Mouse (Mus musculus) spleen, postnatal 14 days (tissue): Measurements from ENCODE around the gene Kansl2.

ENCODE experiments used
- DNase-seq, 2 experiments: peaks; one replicate each; pipeline ENCODE4 v3.0.0; 2021 to 2022; ENCODE audit warnings: low spot score in 2 of 2

Gene Kansl2

GRCm38 (mm10) chr15:98533881-98534627 lies at the start of gene Kansl2:
TSS of gene Kansl2 (minus strand) at chr15:98534264.
- DNase-seq, result peak; percentile 96

GRCm38 (mm10) chr15:98582996-98583395 lies 48.9 kb upstream of the Kansl2 start:
- no peak for DNase-seq

- DNase-seq, result no peak
Observed at GRCm38 (mm10) chr15:98582410-98582809, 48.3 kb upstream of the Kansl2 start.

- DNase-seq, result peak in 1 of 2 experiments; percentile 66
Observed at GRCm38 (mm10) chr15:98579795-98580464, 45.9 kb upstream of the Kansl2 start.

GRCm38 (mm10) chr15:98579310-98579709 lies 45.2 kb upstream of the Kansl2 start:
- no peak for DNase-seq

- no peak for DNase-seq
Observed at GRCm38 (mm10) chr15:98573293-98573692, 39.2 kb upstream of the Kansl2 start.

- no peak for DNase-seq
Observed at GRCm38 (mm10) chr15:98570873-98571538, 36.9 kb upstream of the Kansl2 start, which contains the start of the genes Ccnt1 and 4930415O20Rik. TSS of gene Ccnt1 (minus strand) at chr15:98570923. TSS of gene 4930415O20Rik (plus strand) at chr15:98571004.

GRCm38 (mm10) chr15:98569795-98570365 lies 35.8 kb upstream of the Kansl2 start:
- DNase-seq, result no peak

- no peak for DNase-seq
Observed at GRCm38 (mm10) chr15:98569216-98569615, 35.2 kb upstream of the Kansl2 start.

- no peak for DNase-seq
Observed at GRCm38 (mm10) chr15:98568256-98569033, 34.4 kb upstream of the Kansl2 start.

GRCm38 (mm10) chr15:98567278-98568134 lies 33.4 kb upstream of the Kansl2 start:
- peak; percentile 97 to 98 for DNase-seq

- DNase-seq, result no peak
Observed at GRCm38 (mm10) chr15:98566973-98567277, 32.9 kb upstream of the Kansl2 start.

- no peak for DNase-seq
Observed at GRCm38 (mm10) chr15:98557186-98557585, 23.1 kb upstream of the Kansl2 start.

- no peak for DNase-seq
Observed at GRCm38 (mm10) chr15:98555881-98556280, 21.8 kb upstream of the Kansl2 start.

GRCm38 (mm10) chr15:98552758-98553157 lies 18.7 kb upstream of the Kansl2 start:
- no peak for DNase-seq

- no peak for DNase-seq
Observed at GRCm38 (mm10) chr15:98546843-98547242, 12.8 kb upstream of the Kansl2 start.

GRCm38 (mm10) chr15:98545151-98545550 lies 11.1 kb upstream of the Kansl2 start:
- DNase-seq, result no peak

GRCm38 (mm10) chr15:98543341-98543740 lies 9.3 kb upstream of the Kansl2 start:
- DNase-seq, result no peak

- DNase-seq, result no peak
Observed at GRCm38 (mm10) chr15:98541064-98541463, 7.0 kb upstream of the Kansl2 start.

- DNase-seq, result no peak
Observed at GRCm38 (mm10) chr15:98537923-98538322, 3.9 kb upstream of the Kansl2 start.
